Mouse (Mus musculus) liver, embryonic 15.5 days (tissue): Measurements from ENCODE around the gene Arap1. TPM values are rescaled to one million over a fixed set of nuclear protein-coding genes. Genes with fewer than 3 reads are reported as not detected.
A peak's percentile ranks its signal among the peaks of the same experiment; 100 is the strongest.

Experiments
- ATAC-seq: fragments of 200-750 bp; cut with Nextera tagmentation; 2 replicates; pipeline ENCODE4 v1.8.0; 2017; ENCODE audit warnings: moderate number of reproducible peaks, mild to moderate bottlenecking, moderate library complexity; ENCODE audit not compliant: insufficient read depth
- H3K27ac ChIP-seq: fragments of 300-500 bp; sonication (generic); replicated peaks from 2 replicates; pipeline ENCODE4 v1.5.1; 2015; ENCODE audit warnings: mild to moderate bottlenecking, inconsistent platforms
- H3K27me3 ChIP-seq: fragments of 300-500 bp; sonication (generic); 2 replicates; pipeline ENCODE4 v1.6.1; 2015; ENCODE audit warnings: mild to moderate bottlenecking, inconsistent platforms
- H3K36me3 ChIP-seq: fragments of 300-500 bp; sonication (generic); replicated peaks from 2 replicates; pipeline ENCODE4 v1.6.1; 2015; ENCODE audit warnings: moderate library complexity, mild to moderate bottlenecking, inconsistent platforms
- H3K4me1 ChIP-seq: fragments of 300-500 bp; sonication (generic); replicated peaks from 2 replicates; pipeline ENCODE4 v1.6.1; 2015; ENCODE audit warnings: inconsistent platforms
- H3K4me2 ChIP-seq: fragments of 300-500 bp; sonication (generic); 2 replicates; pipeline ENCODE4 v1.6.1; 2015; ENCODE audit warnings: moderate library complexity, mild to moderate bottlenecking, inconsistent platforms
- H3K4me3 ChIP-seq: fragments of 300-500 bp; sonication (generic); replicated peaks from 2 replicates; pipeline ENCODE4 v1.5.1; 2015; ENCODE audit warnings: mild to moderate bottlenecking, inconsistent platforms
- H3K9ac ChIP-seq: fragments of 300-500 bp; sonication (generic); 2 replicates; pipeline ENCODE4 v1.6.1; 2015; ENCODE audit warnings: moderate library complexity, mild to moderate bottlenecking, inconsistent platforms
- H3K9me3 ChIP-seq: fragments of 300-500 bp; sonication (generic); replicated peaks from 2 replicates; pipeline ENCODE4 v1.6.1; 2016; ENCODE audit warnings: inconsistent platforms
- WGBS: fragments of 180-500 bp; shearing (Covaris S2); methylation state at CpG from one replicate; pipeline ENCODE4 v1.1.7; 2015; ENCODE audit warnings: mixed read lengths; ENCODE audit not compliant: insufficient replicate concordance; 5-methylcytosine and 5-hydroxymethylcytosine counted together
- polyA plus RNA-seq: library from polyadenylated mRNA; unstranded; fragments of >200 nt; fragmentation: Nextera tagmentation; extraction: Ambion mirVana; gene quantifications from 2 replicates; pipeline ENCODE4 v1.2.1, GENCODE M21; 2015

Arap1 gene
- polyA plus RNA-seq, 1 experiment from 2014 or later: 14.5 TPM

DNA sequence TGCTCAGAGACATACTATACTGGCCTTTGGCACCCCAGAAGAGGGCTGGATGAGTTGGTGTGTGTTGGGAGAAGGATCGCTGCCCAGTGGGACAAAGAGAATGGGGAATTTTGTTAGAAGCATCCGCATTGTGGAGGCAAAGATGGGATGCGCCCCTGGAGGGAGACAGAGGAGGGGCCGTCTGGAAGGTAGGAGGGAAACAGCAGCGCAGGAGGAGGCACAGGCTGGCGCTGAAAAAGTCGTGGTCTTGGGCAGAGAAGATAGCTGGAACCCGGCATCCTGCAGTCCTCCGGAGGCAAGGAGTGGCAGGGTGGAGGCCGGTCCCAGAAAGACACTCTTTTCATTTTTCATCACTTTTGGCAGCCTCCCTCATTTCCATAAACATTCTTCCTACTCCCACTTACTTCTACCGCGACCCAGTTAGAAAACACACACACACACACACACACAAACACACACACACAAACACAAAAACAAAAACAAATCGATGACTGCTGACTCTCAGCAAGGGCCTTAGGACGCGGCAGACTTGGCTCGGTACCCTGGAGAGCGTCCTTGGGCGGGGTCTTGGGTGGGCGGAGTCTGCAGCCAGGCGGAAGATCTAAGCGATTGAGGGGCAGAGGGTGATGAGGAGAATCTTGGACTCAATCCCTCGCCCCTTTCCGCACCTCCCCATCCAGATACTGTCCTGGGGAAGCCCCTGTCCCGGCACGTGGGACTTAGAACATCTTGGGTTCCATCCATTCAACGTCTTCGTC is 71.3 kb downstream of the Arap1 start:
- no peaks in the 10 kb centered on the region for H3K36me3 ChIP-seq
- H3K9ac ChIP-seq: no peak overlapping the region
- no peaks in the 10 kb centered on the region for H3K9me3 ChIP-seq
- H3K4me3 ChIP-seq: no peak overlapping the region
- H3K27me3 ChIP-seq: peaks cover 38% of the 10 kb centered on the region
- WGBS: 5% methylated on average over 27 of the region's 27 CpGs
- H3K4me1 ChIP-seq: peaks cover 34% of the 10 kb centered on the region
- H3K27ac ChIP-seq: no peak overlapping the region
- ATAC-seq: no peak
- H3K4me2 ChIP-seq: no peak overlapping the region

DNA sequence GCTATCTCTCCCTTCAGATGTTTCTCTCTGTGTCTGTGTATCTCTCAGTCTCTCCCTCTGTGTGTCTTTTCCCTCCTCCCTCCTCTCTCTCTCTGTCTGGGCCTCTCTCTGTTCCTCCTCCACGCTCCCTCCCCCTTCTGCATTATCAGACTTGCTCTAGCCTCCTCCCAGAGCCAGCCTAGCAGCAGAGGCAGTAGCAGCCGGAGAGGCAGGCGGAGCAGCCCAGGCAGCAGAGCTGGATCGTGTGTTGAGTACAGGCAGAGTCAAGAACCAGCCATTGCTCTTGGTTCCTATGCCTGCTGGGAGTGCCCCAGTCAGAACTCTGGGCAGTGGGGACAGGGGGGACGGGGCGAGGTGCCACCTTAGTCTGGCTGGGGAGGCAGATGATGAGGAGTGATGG is 73.7 kb downstream of the Arap1 start, which contains the start of gene Pde2a:
TSS of gene Pde2a (plus strand) at position 163 of the 400 bp plus-strand sequence.
- Histone ChIP-seq H3K36me3 (no peaks in the 10 kb centered on the region), H3K9me3 (no peaks in the 10 kb centered on the region), H3K9ac (no peak within 1 kb of the TSS), H3K27ac (no peak within 1 kb of the TSS), H3K4me2 (peak within 1 kb of the TSS; percentile 36), H3K4me3 (no peak within 1 kb of the TSS), H3K4me1 (peaks cover 16% of the 10 kb centered on the region), H3K27me3 (peaks cover 43% of the 10 kb centered on the region)
- ATAC-seq: peak; percentile 52; the same call in 1 of the 2 replicates
- WGBS: 13% methylated on average over 6 of the region's 6 CpGs

DNA sequence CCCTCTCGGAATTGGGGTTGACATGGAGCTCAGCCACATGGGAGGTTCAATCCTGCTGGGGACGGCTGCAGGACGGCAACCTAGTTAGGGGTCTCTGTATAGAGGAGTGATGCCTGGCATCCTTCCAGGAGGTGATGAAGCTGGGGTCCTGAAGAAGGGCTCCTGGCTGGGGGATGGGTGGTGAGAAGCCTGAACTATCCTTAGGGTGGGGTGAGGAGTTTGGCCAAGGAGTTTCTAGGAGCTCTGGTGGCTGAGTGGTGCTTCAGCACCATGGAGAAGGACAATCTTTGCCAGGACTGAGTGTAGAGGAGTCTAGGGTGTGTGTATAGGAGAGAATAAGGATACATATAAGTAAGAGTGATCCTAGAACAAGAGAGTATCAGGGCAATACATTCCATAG is 74.2 kb downstream of the Arap1 start:
- H3K27me3 ChIP-seq: peaks cover 38% of the 10 kb centered on the region
- no peaks in the 10 kb centered on the region for H3K36me3 ChIP-seq
- H3K27ac ChIP-seq: no peak overlapping the region
- no peaks in the 10 kb centered on the region for H3K9me3 ChIP-seq
- H3K4me3 ChIP-seq: no peak overlapping the region
- no peak for ATAC-seq
- 33% methylated on average over 3 of the region's 3 CpGs for WGBS
- peaks cover 16% of the 10 kb centered on the region for H3K4me1 ChIP-seq
- peak overlapping the region; percentile 36 for H3K4me2 ChIP-seq
- H3K9ac ChIP-seq: no peak overlapping the region

DNA sequence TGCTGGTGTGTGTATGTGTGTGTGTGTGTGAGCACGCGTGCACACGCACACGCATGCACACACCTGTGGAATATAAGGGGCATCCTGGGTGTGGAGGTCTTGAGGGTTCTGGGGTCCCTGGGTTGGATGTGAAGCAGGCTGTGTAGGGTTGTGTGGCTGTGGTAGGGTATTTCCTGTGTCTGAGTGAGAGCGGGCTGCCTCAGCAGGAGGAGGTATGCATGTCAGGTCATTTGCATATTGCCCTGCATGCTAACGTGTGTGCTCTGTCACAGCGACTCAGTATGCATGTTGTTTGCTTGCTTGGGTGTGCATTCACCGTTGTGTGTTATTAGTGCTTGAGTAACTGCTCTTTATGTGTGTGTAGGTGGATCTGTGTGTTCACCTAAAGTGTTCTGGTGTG is 74.8 kb downstream of the Arap1 start:
- Histone ChIP-seq H3K9ac (no peak overlapping the region), H3K27ac (no peak overlapping the region), H3K4me1 (peaks cover 16% of the 10 kb centered on the region), H3K4me2 (no peak overlapping the region), H3K9me3 (no peaks in the 10 kb centered on the region), H3K27me3 (peaks cover 32% of the 10 kb centered on the region), H3K4me3 (no peak overlapping the region), H3K36me3 (no peaks in the 10 kb centered on the region)
- ATAC-seq: no peak
- 65% methylated on average over 8 of the region's 8 CpGs for WGBS

DNA sequence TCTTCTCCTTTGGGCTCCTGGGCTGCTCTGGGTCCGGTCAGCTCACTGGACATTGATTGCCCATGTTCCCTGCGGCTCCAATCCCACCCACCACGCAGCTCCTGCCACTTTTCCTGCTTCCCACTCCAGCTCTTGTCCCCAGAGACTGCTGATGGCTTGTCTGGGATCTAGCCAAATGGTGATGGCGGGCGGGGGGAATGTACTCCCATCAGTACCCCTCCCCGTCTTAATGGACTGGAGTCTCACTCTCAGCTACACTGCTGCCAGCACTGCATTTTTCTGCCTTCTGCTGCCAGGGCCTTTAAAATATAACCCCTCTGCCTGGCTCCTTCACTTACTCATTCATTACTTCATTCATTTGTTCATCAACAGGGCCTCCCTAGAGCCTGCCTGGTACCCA is 76.1 kb downstream of the Arap1 start:
- peaks cover 23% of the 10 kb centered on the region for H3K27me3 ChIP-seq
- peaks cover 16% of the 10 kb centered on the region for H3K4me1 ChIP-seq
- no peak overlapping the region for H3K27ac ChIP-seq
- H3K4me2 ChIP-seq: no peak overlapping the region
- ATAC-seq: no peak
- H3K4me3 ChIP-seq: no peak overlapping the region
- H3K9me3 ChIP-seq: no peaks in the 10 kb centered on the region
- 50% methylated on average over 6 of the region's 6 CpGs for WGBS
- no peaks in the 10 kb centered on the region for H3K36me3 ChIP-seq
- H3K9ac ChIP-seq: no peak overlapping the region

DNA sequence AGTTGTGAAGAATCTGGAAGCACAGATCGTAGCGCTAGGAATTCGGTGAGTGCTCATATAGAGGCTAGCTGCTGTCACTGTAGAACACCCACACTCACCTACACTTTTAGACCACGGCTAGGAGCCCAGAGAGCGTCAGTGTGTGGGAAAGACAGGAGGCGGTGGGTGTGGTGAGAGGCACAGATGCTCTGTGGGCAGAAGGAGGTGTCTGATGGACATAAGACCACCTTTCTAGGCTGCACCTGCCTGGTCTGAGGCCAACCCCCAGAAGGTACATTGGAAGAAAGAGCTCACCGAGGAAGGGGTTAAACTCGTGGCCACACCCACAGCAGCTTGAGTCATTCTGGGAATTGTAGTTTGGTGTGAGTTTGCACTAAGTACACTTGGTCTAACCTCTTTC is 78.8 kb downstream of the Arap1 start:
- Histone ChIP-seq H3K4me3 (no peak overlapping the region), H3K9me3 (no peaks in the 10 kb centered on the region), H3K4me1 (peaks cover 4% of the 10 kb centered on the region), H3K36me3 (no peaks in the 10 kb centered on the region), H3K9ac (no peak overlapping the region), H3K27me3 (peaks cover 9% of the 10 kb centered on the region; the same call in 1 of the 2 replicates), H3K4me2 (no peak overlapping the region), H3K27ac (no peak overlapping the region)
- ATAC-seq: no peak
- 50% methylated on average over 8 of the region's 8 CpGs for WGBS

DNA sequence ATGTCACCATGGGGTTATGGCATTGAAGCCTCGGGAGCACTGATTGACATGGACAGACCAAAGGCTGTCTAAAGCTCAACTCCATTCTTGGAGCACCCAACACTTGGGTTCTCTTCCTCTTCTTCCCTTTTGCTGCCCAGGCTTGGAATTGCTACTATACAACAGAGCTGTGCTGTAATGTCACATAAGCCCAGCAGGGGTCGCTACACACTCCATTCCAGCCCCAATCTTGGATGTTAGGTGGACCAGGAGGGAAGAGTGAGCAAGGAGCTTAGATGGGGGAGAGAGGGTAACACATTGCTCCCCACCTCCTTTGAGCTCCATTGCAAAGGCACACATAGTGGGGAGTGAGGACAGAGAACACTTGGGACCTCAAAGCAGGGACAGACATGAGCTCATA is 79.9 kb downstream of the Arap1 start:
- no peak overlapping the region for H3K9ac ChIP-seq
- H3K4me3 ChIP-seq: no peak overlapping the region
- no peak overlapping the region for H3K4me2 ChIP-seq
- no peaks in the 10 kb centered on the region for H3K36me3 ChIP-seq
- WGBS: 11% methylated on average over 2 of the region's 2 CpGs
- H3K27ac ChIP-seq: no peak overlapping the region
- H3K9me3 ChIP-seq: no peaks in the 10 kb centered on the region
- H3K4me1 ChIP-seq: no peaks in the 10 kb centered on the region
- H3K27me3 ChIP-seq: peaks cover 5% of the 10 kb centered on the region; the same call in 1 of the 2 replicates
- ATAC-seq: no peak

DNA sequence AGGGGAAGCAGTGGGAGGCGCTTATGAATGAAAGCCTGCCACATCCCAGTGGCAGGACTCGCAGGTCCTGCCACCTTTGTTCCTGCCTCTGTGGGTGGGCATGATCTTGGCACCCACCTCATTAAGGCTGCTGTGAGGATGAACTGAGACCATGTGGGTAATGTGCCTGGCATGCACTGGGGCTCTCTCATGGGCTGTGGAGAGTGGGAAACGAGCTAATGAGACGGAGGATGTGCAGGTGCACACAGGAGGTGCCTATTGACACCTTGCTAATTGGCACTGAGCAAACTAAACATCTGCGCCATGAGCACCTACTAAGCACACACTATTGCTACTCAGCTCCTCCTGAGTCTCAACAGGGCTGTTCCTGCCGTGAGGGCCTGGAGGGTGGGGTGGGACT is 87.2 kb downstream of the Arap1 start:
- H3K4me3 ChIP-seq: no peak overlapping the region
- H3K27ac ChIP-seq: no peak overlapping the region
- no peaks in the 10 kb centered on the region for H3K9me3 ChIP-seq
- H3K27me3 ChIP-seq: no peaks in the 10 kb centered on the region
- no peaks in the 10 kb centered on the region for H3K4me1 ChIP-seq
- no peak for ATAC-seq
- 50% methylated on average over 6 of the region's 6 CpGs for WGBS
- H3K4me2 ChIP-seq: no peak overlapping the region
- H3K9ac ChIP-seq: no peak overlapping the region
- H3K36me3 ChIP-seq: no peaks in the 10 kb centered on the region

DNA sequence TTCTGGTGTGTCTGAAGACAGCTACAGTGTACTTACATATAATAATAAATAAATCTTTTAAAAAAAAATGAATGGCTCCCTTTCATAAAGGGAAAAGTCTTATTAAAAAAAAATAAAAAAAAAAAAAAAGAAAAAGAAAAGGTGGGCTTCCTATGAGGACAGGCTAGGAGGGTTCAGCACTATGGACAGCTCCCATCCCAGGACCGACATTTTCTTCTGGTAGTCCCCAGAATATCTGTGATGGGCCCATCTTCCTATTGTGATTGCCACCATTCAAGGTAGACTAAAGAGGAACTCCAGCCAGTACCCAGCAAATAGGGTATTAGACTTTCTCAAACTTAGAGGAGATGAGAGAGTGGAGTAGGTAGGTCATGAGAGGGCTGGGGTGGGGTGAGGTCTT is 90.0 kb downstream of the Arap1 start:
- peaks cover 10% of the 10 kb centered on the region for H3K27me3 ChIP-seq
- no peak for ATAC-seq

DNA sequence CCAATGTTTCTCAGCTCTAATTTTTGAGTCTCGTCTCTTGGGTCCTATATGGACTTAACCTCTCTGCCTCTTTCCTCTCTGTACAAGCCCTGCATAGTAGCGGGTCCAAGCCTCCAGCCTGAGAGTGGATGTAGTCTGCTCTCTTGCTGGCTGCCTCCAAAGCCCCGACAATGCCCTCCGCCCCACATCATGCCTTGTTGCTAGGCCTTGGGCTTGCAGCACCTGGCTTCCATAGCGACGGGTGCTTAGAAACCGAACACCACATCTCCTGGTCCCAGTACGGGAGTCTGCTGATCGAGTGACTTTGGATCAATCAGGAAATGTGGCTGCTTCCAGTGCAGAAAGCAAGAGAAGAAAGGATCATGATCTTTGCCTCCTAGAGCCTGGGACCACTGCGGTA is 95.2 kb downstream of the Arap1 start:
- H3K9me3 ChIP-seq: no peaks in the 10 kb centered on the region
- H3K9ac ChIP-seq: no peak overlapping the region
- no peak overlapping the region for H3K27ac ChIP-seq
- H3K4me1 ChIP-seq: no peaks in the 10 kb centered on the region
- ATAC-seq: no peak
- peaks cover 12% of the 10 kb centered on the region for H3K27me3 ChIP-seq
- H3K4me2 ChIP-seq: no peak overlapping the region
- no peaks in the 10 kb centered on the region for H3K36me3 ChIP-seq
- H3K4me3 ChIP-seq: no peak overlapping the region
- 64% methylated on average over 10 of the region's 10 CpGs for WGBS

More for the DNA sequence above, 90.0 kb downstream of the Arap1 start:
- no peaks in the 10 kb centered on the region for H3K9me3 ChIP-seq
- H3K36me3 ChIP-seq: no peaks in the 10 kb centered on the region
- no peak overlapping the region for H3K27ac ChIP-seq
- no peak overlapping the region for H3K4me3 ChIP-seq
- H3K9ac ChIP-seq: no peak overlapping the region
- WGBS: 6% methylated on average over 1 of the region's 1 CpGs
- no peak overlapping the region for H3K4me2 ChIP-seq
- H3K4me1 ChIP-seq: no peaks in the 10 kb centered on the region

DNA sequence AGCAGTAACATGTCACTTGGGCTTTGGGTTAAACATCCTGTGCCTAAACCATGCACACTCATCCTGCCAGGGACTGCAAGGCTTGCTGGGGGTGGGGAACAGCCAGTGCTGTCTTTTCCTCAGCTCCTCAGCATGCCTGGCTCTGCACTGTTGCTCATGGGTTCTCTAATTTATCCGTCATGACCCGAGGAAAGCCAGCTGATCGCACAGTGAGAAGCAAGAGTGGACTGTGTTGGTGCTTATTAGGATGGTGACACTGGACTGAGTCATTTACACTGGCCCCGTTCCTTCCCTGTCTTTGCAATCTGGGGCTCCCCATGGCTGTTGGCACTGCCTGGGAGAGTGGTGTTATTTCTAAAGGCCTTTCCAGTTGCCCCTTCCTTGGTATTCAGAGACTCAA is 96.3 kb downstream of the Arap1 start:
- Histone ChIP-seq H3K4me2 (no peak overlapping the region), H3K27ac (no peak overlapping the region), H3K4me1 (no peaks in the 10 kb centered on the region), H3K9ac (no peak overlapping the region), H3K9me3 (no peaks in the 10 kb centered on the region), H3K4me3 (no peak overlapping the region), H3K27me3 (peaks cover 12% of the 10 kb centered on the region), H3K36me3 (no peaks in the 10 kb centered on the region)
- ATAC-seq: no peak
- 58% methylated on average over 4 of the region's 4 CpGs for WGBS

DNA sequence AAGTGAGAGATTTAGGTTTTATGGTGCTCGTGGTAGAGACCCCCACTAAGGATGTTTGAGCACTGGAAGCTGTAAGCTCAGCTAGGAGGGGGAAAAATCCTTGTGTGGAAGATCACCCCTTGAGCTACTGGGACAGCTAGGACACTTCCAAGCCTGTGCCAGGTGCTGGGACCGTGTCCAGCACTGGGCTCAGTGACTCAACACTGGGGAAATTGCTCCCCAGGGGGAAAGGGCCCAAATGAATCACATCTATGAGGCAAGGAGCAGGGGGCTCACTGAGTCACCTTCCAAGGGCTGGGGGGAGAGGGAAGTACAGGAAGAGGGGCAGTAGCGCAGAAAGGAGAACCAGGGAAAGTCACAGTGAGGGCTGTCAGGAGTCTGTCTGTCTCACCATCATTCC is 102.0 kb downstream of the Arap1 start:
- Histone ChIP-seq H3K9me3 (no peaks in the 10 kb centered on the region), H3K4me1 (peaks cover 10% of the 10 kb centered on the region), H3K9ac (no peak overlapping the region), H3K36me3 (no peaks in the 10 kb centered on the region), H3K27ac (no peak overlapping the region), H3K4me2 (no peak overlapping the region), H3K27me3 (peaks cover 46% of the 10 kb centered on the region), H3K4me3 (no peak overlapping the region)
- no peak for ATAC-seq
- WGBS: 11% methylated on average over 3 of the region's 3 CpGs
